Mouse (Mus musculus) lung, embryonic 15.5 days (tissue): Measurements from ENCODE around the gene Nav2. TPM values are rescaled to one million over a fixed set of nuclear protein-coding genes. Genes with fewer than 3 reads are reported as not detected.

Source experiments
- ATAC-seq: fragments of 200-750 bp; cut with Nextera tagmentation; 2 replicates; pipeline ENCODE4 v1.8.0; 2017; ENCODE audit warnings: moderate number of reproducible peaks, borderline replicate concordance; ENCODE audit not compliant: low FRiP score, low TSS enrichment; ENCODE audit errors: extremely low read depth
- H3K27ac ChIP-seq: fragments of 300-500 bp; sonication (generic); 2 replicates; pipeline ENCODE4 v1.5.1; 2015; ENCODE audit warnings: moderate library complexity, mild to moderate bottlenecking, inconsistent platforms
- H3K27me3 ChIP-seq: fragments of 300-500 bp; sonication (generic); 2 replicates; pipeline ENCODE4 v1.6.1; 2015; ENCODE audit warnings: inconsistent platforms
- H3K36me3 ChIP-seq: fragments of 300-500 bp; sonication (generic); 2 replicates; pipeline ENCODE4 v1.6.1; 2015; ENCODE audit warnings: inconsistent platforms
- H3K4me1 ChIP-seq: fragments of 300-500 bp; sonication (generic); 2 replicates; pipeline ENCODE4 v1.6.1; 2015; ENCODE audit warnings: inconsistent platforms
- H3K4me2 ChIP-seq: fragments of 300-500 bp; sonication (generic); 2 replicates; pipeline ENCODE4 v1.6.1; 2015; ENCODE audit warnings: inconsistent platforms, mild to moderate bottlenecking, moderate library complexity
- H3K4me3 ChIP-seq: fragments of 300-500 bp; sonication (generic); 2 replicates; pipeline ENCODE4 v1.5.1; 2015; ENCODE audit warnings: mild to moderate bottlenecking, inconsistent platforms
- H3K9ac ChIP-seq: fragments of 300-500 bp; sonication (generic); 2 replicates; pipeline ENCODE4 v1.6.1; 2015; ENCODE audit warnings: inconsistent platforms
- H3K9me3 ChIP-seq: fragments of 300-500 bp; sonication (generic); 2 replicates; pipeline ENCODE4 v1.6.1; 2016; ENCODE audit warnings: inconsistent platforms
- WGBS: fragments of 180-500 bp; shearing (Covaris S2); methylation state at CpG from one replicate; pipeline ENCODE4 v1.1.7; 2015; 5-methylcytosine and 5-hydroxymethylcytosine counted together
- polyA plus RNA-seq: library from polyadenylated mRNA; unstranded; fragments of >200 nt; fragmentation: Nextera tagmentation; extraction: Ambion mirVana; gene quantifications from 2 replicates; pipeline ENCODE4 v1.2.1, GENCODE M21; 2015

Gene Nav2
- polyA plus RNA-seq, 1 experiment from 2014 or later: 27.6 TPM

GRCm38 (mm10) chr7:49091921-49092320 is 183.4 kb downstream of the Nav2 start:
- Histone ChIP-seq H3K9me3 (no peaks in the 10 kb centered on the region), H3K27ac (no peak overlapping the region), H3K4me1 (no peaks in the 10 kb centered on the region), H3K36me3 (no peaks in the 10 kb centered on the region), H3K27me3 (peaks cover 4% of the 10 kb centered on the region; the same call in 1 of the 2 replicates), H3K9ac (no peak overlapping the region), H3K4me2 (no peak overlapping the region), H3K4me3 (no peak overlapping the region)
- WGBS: 60% methylated on average over 5 of the region's 5 CpGs
- no peak for ATAC-seq

GRCm38 (mm10) chr7:49093596-49093995 is 185.1 kb downstream of the Nav2 start:
- H3K27me3 ChIP-seq: peaks cover 4% of the 10 kb centered on the region; the same call in 1 of the 2 replicates
- no peak overlapping the region for H3K4me2 ChIP-seq
- no peaks in the 10 kb centered on the region for H3K4me1 ChIP-seq
- H3K36me3 ChIP-seq: no peaks in the 10 kb centered on the region
- WGBS: 68% methylated on average over 6 of the region's 6 CpGs
- no peak overlapping the region for H3K4me3 ChIP-seq
- no peak overlapping the region for H3K9ac ChIP-seq
- H3K27ac ChIP-seq: no peak overlapping the region
- ATAC-seq: no peak
- H3K9me3 ChIP-seq: no peaks in the 10 kb centered on the region

- H3K36me3 ChIP-seq: no peaks in the 10 kb centered on the region
Measured at GRCm38 (mm10) chr7:49094531-49094930, 186.0 kb downstream of the Nav2 start.

GRCm38 (mm10) chr7:49101291-49101690 is 192.8 kb downstream of the Nav2 start:
- Histone ChIP-seq H3K4me3 (no peak overlapping the region), H3K4me1 (no peaks in the 10 kb centered on the region), H3K4me2 (no peak overlapping the region), H3K9me3 (no peaks in the 10 kb centered on the region), H3K9ac (no peak overlapping the region), H3K27me3 (no peaks in the 10 kb centered on the region), H3K36me3 (no peaks in the 10 kb centered on the region), H3K27ac (no peak overlapping the region)
- no peak for ATAC-seq
- 65% methylated on average over 1 of the region's 1 CpGs for WGBS

More at GRCm38 (mm10) chr7:49094531-49094930, 186.0 kb downstream of the Nav2 start:
- no peak overlapping the region for H3K4me2 ChIP-seq
- 91% methylated on average over 3 of the region's 3 CpGs for WGBS
- H3K9me3 ChIP-seq: no peaks in the 10 kb centered on the region
- H3K9ac ChIP-seq: no peak overlapping the region
- ATAC-seq: no peak
- no peaks in the 10 kb centered on the region for H3K4me1 ChIP-seq
- H3K27ac ChIP-seq: no peak overlapping the region
- no peak overlapping the region for H3K4me3 ChIP-seq
- H3K27me3 ChIP-seq: peaks cover 4% of the 10 kb centered on the region; the same call in 1 of the 2 replicates

GRCm38 (mm10) chr7:49102223-49102622 is 193.7 kb downstream of the Nav2 start:
- Histone ChIP-seq H3K4me3 (no peak overlapping the region), H3K4me2 (no peak overlapping the region), H3K27ac (no peak overlapping the region), H3K9ac (no peak overlapping the region), H3K4me1 (no peaks in the 10 kb centered on the region), H3K27me3 (no peaks in the 10 kb centered on the region), H3K9me3 (no peaks in the 10 kb centered on the region), H3K36me3 (no peaks in the 10 kb centered on the region)
- 72% methylated on average over 3 of the region's 3 CpGs for WGBS
- no peak for ATAC-seq

GRCm38 (mm10) chr7:49104376-49104775 is 195.9 kb downstream of the Nav2 start:
- Histone ChIP-seq H3K27me3 (no peaks in the 10 kb centered on the region), H3K9ac (no peak overlapping the region), H3K4me3 (no peak overlapping the region), H3K9me3 (no peaks in the 10 kb centered on the region), H3K4me1 (no peaks in the 10 kb centered on the region), H3K36me3 (no peaks in the 10 kb centered on the region), H3K4me2 (no peak overlapping the region), H3K27ac (no peak overlapping the region)
- WGBS: 72% methylated on average over 8 of the region's 8 CpGs
- ATAC-seq: no peak

- no peak for ATAC-seq
- no peak overlapping the region for H3K4me3 ChIP-seq
- WGBS: 82% methylated on average over 1 of the region's 1 CpGs
- H3K9ac ChIP-seq: no peak overlapping the region
- H3K27ac ChIP-seq: no peak overlapping the region
- no peaks in the 10 kb centered on the region for H3K27me3 ChIP-seq
- H3K4me2 ChIP-seq: no peak overlapping the region
- H3K9me3 ChIP-seq: no peaks in the 10 kb centered on the region
- H3K4me1 ChIP-seq: no peaks in the 10 kb centered on the region
- no peaks in the 10 kb centered on the region for H3K36me3 ChIP-seq
Measured at GRCm38 (mm10) chr7:49104793-49105192, 196.3 kb downstream of the Nav2 start.

GRCm38 (mm10) chr7:49105501-49105900 is 197.0 kb downstream of the Nav2 start:
- 86% methylated on average over 2 of the region's 2 CpGs for WGBS
- Histone ChIP-seq H3K27me3 (no peaks in the 10 kb centered on the region), H3K9ac (no peak overlapping the region)

GRCm38 (mm10) chr7:49108076-49108475 is 199.6 kb downstream of the Nav2 start:
- no peaks in the 10 kb centered on the region for H3K27me3 ChIP-seq
- no peak overlapping the region for H3K4me3 ChIP-seq
- H3K4me1 ChIP-seq: no peaks in the 10 kb centered on the region
- no peak overlapping the region for H3K4me2 ChIP-seq
- H3K27ac ChIP-seq: no peak overlapping the region
- no peak for ATAC-seq
- no peak overlapping the region for H3K9ac ChIP-seq
- 71% methylated on average over 5 of the region's 5 CpGs for WGBS
- H3K9me3 ChIP-seq: no peaks in the 10 kb centered on the region
- no peaks in the 10 kb centered on the region for H3K36me3 ChIP-seq

More at GRCm38 (mm10) chr7:49105501-49105900, 197.0 kb downstream of the Nav2 start:
- Histone ChIP-seq H3K4me2 (no peak overlapping the region), H3K9me3 (no peaks in the 10 kb centered on the region), H3K4me1 (no peaks in the 10 kb centered on the region), H3K4me3 (no peak overlapping the region), H3K27ac (no peak overlapping the region), H3K36me3 (no peaks in the 10 kb centered on the region)
- ATAC-seq: no peak

GRCm38 (mm10) chr7:49119016-49119415 is 210.5 kb downstream of the Nav2 start:
- no peak for ATAC-seq
- H3K4me3 ChIP-seq: no peak overlapping the region
- H3K4me2 ChIP-seq: no peak overlapping the region
- no peak overlapping the region for H3K9ac ChIP-seq
- H3K36me3 ChIP-seq: no peaks in the 10 kb centered on the region
- no peak overlapping the region for H3K27ac ChIP-seq
- peaks cover 17% of the 10 kb centered on the region for H3K4me1 ChIP-seq
- peaks cover 22% of the 10 kb centered on the region for H3K27me3 ChIP-seq
- WGBS: 72% methylated on average over 8 of the region's 8 CpGs
- no peaks in the 10 kb centered on the region for H3K9me3 ChIP-seq

GRCm38 (mm10) chr7:49119794-49120487 is 211.4 kb downstream of the Nav2 start:
- H3K9ac ChIP-seq: no peak overlapping the region
- WGBS: 23% methylated on average over 20 of the region's 20 CpGs
- peaks cover 17% of the 10 kb centered on the region for H3K4me1 ChIP-seq
- H3K4me2 ChIP-seq: peak overlapping the region; percentile 55
- peak overlapping the region; percentile 24 for H3K4me3 ChIP-seq
- ATAC-seq: no peak
- no peak overlapping the region for H3K27ac ChIP-seq
- H3K27me3 ChIP-seq: peaks cover 22% of the 10 kb centered on the region
- H3K9me3 ChIP-seq: no peaks in the 10 kb centered on the region
- H3K36me3 ChIP-seq: no peaks in the 10 kb centered on the region

- Histone ChIP-seq H3K4me1 (peaks cover 17% of the 10 kb centered on the region), H3K27ac (no peak overlapping the region), H3K36me3 (no peaks in the 10 kb centered on the region), H3K4me2 (peak overlapping the region; percentile 55), H3K9me3 (no peaks in the 10 kb centered on the region), H3K4me3 (peak overlapping the region; percentile 24), H3K27me3 (peaks cover 22% of the 10 kb centered on the region), H3K9ac (no peak overlapping the region)
- WGBS: 35% methylated on average over 6 of the region's 6 CpGs
- no peak for ATAC-seq
Measured at GRCm38 (mm10) chr7:49120488-49120864, 212.0 kb downstream of the Nav2 start.
